Mouse (Mus musculus) gastrocnemius, adult 2 months (tissue): Measurements from ENCODE around the gene Atp5c1. TPM values are rescaled to one million over a fixed set of nuclear protein-coding genes. Genes with fewer than 3 reads are reported as not detected.

Source experiments
- DNase-seq: peaks from one replicate; pipeline ENCODE4 v3.0.0; 2022
- H3K27ac ChIP-seq: fragments of 200-600 bp; 2 replicates; pipeline ENCODE4 v1.8.1; 2022; ENCODE audit warnings: mild to moderate bottlenecking
- H3K4me3 ChIP-seq: fragments of 200-600 bp; 2 replicates; pipeline ENCODE4 v1.8.1; 2022; ENCODE audit warnings: mild to moderate bottlenecking, moderate library complexity
- CTCF ChIP-seq: fragments of 200-600 bp; IDR thresholded peaks from 2 replicates; pipeline ENCODE4 v1.8.1; 2022; ENCODE audit warnings: antibody characterized with exemption, mild to moderate bottlenecking, moderate library complexity
- intact Hi-C: fragments of 180-260 bp; cut with DNase I; formaldehyde crosslinking; loops from one replicate; pipeline ENCODE4 v1.15.1; 2025
- total RNA-seq, 2 experiments: library from RNA; stranded (reverse); gene quantifications; 2 replicates each; pipeline ENCODE4 v1.2.3; 2021

Atp5c1 gene
- total RNA-seq, 2 experiments from 2014 or later: 773 to 991 TPM

- no peak for DNase-seq
- intact Hi-C loops: no loop called here
- TF ChIP-seq CTCF: no peak
- no peak overlapping the region for H3K27ac ChIP-seq
- H3K4me3 ChIP-seq: no peak overlapping the region
These were observed 45.3 kb downstream of the Atp5c1 start for GRCm38 (mm10) chr2:10034976-10035375.

GRCm38 (mm10) chr2:10033684-10034083 lies 46.6 kb downstream of the Atp5c1 start:
- intact Hi-C loops: no loop called here

GRCm38 (mm10) chr2:10029755-10030154 lies 50.6 kb downstream of the Atp5c1 start:
- H3K4me3 ChIP-seq: no peak overlapping the region
- no peak for DNase-seq
- TF ChIP-seq CTCF: no peak
- H3K27ac ChIP-seq: no peak overlapping the region
- intact Hi-C loops: no loop called here

More at GRCm38 (mm10) chr2:10033684-10034083, 46.6 kb downstream of the Atp5c1 start:
- no peak for DNase-seq
- no peak overlapping the region for H3K27ac ChIP-seq
- no peak overlapping the region for H3K4me3 ChIP-seq
- peak; percentile 42 for TF ChIP-seq CTCF

GRCm38 (mm10) chr2:10024264-10024663 lies 56.0 kb downstream of the Atp5c1 start:
- Histone ChIP-seq H3K27ac (no peak overlapping the region), H3K4me3 (no peak overlapping the region)
- no peak for TF ChIP-seq CTCF
- DNase-seq: no peak
- intact Hi-C loops: no loop called here

GRCm38 (mm10) chr2:10021296-10021695 lies 59.0 kb downstream of the Atp5c1 start:
- TF ChIP-seq CTCF: no peak
- Histone ChIP-seq H3K27ac (no peak overlapping the region), H3K4me3 (no peak overlapping the region)
- peak; percentile 68 for DNase-seq
- intact Hi-C loops: no loop called here

- intact Hi-C loops: loop anchor here (10.0 kb wide), 2 partner anchors 130 to 1340 kb away; partner anchors contain the start of genes 4930412O13Rik and 9230102O04Rik
- Histone ChIP-seq H3K4me3 (no peak overlapping the region), H3K27ac (no peak overlapping the region)
- DNase-seq: no peak
- TF ChIP-seq CTCF: no peak
These were observed 65.2 kb downstream of the Atp5c1 start for GRCm38 (mm10) chr2:10014951-10015635.

GRCm38 (mm10) chr2:10010263-10010909 lies 69.9 kb downstream of the Atp5c1 start:
- intact Hi-C loops: loop anchor here (10.0 kb wide), 2 partner anchors 126 to 1336 kb away; partner anchors contain the start of genes 4930412O13Rik and 9230102O04Rik
- no peak for DNase-seq
- Histone ChIP-seq H3K4me3 (no peak overlapping the region), H3K27ac (no peak overlapping the region)
- TF ChIP-seq CTCF: peak; percentile 93

- intact Hi-C loops: loop anchor here (5.0 to 10.0 kb wide), 4 partner anchors 67 to 1335 kb away; partner anchors contain the start of genes 4930412O13Rik and 9230102O04Rik
These were observed 70.5 kb downstream of the Atp5c1 start for GRCm38 (mm10) chr2:10009671-10010254.

GRCm38 (mm10) chr2:10008593-10008992 lies 71.7 kb downstream of the Atp5c1 start:
- no peak overlapping the region for H3K27ac ChIP-seq
- TF ChIP-seq CTCF: no peak
- intact Hi-C loops: loop anchor here (5.0 to 10.0 kb wide), 2 partner anchors 66 to 1254 kb away; no protein-coding TSS in a partner anchor
- H3K4me3 ChIP-seq: no peak overlapping the region
- no peak for DNase-seq

More at GRCm38 (mm10) chr2:10009671-10010254, 70.5 kb downstream of the Atp5c1 start:
- DNase-seq: no peak
- Histone ChIP-seq H3K27ac (no peak overlapping the region), H3K4me3 (no peak overlapping the region)
- no peak for TF ChIP-seq CTCF

Other genes starting within 250 kb of the Atp5c1 start
- not detected for gene 4930412O13Rik, start 199.3 kb downstream of the Atp5c1 start, total RNA-seq
- not detected for gene 9230102O04Rik, start 191.0 kb downstream of the Atp5c1 start, total RNA-seq
- gene Gata3, start 190.5 kb downstream of the Atp5c1 start, total RNA-seq: under 1 TPM; 0.08 to 0.82 TPM
- gene Taf3, start 31.9 kb downstream of the Atp5c1 start, total RNA-seq: 10 to 100 TPM; 10.0 to 12.2 TPM
- gene Kin, start 83 bp upstream of the Atp5c1 start, total RNA-seq: 1 to 10 TPM; 6.0 to 6.3 TPM
- under 1 TPM; 0.33 TPM for gene Itih2, start 50.9 kb upstream of the Atp5c1 start, total RNA-seq
- gene Itih5, start 73.1 kb upstream of the Atp5c1 start, total RNA-seq: 10 to 100 TPM in 1 of 2 experiments, 1 to 10 TPM in 1; 7.3 to 14.9 TPM